Mouse (Mus musculus): ENCODE measurements around the gene Egfl7. TPM values are rescaled to one million over a fixed set of nuclear protein-coding genes. Genes with fewer than 3 reads are reported as not detected.

Gene Egfl7
- polyA plus RNA-seq (2014; fragmentation: Nextera tagmentation; extraction: Ambion mirVana), result 68.1 and 72.2 TPM in 2 replicates

- Histone ChIP-seq H3K4me2 (ENCODE audit: low read depth, severe bottlenecking) (no peak within 1 kb of the TSS), H3K9ac (ENCODE audit: low read length) (no peak within 1 kb of the TSS), H3K27me3 (ENCODE audit: control insufficient read depth, insufficient read depth, low read length) (no peaks in the 10 kb centered on the region), H3K36me3 (ENCODE audit: control insufficient read depth, insufficient read depth, low read length) (no peaks in the 10 kb centered on the region), H3K9me3 (ENCODE audit: control insufficient read depth, low read length) (no peaks in the 10 kb centered on the region), H3K4me3 (ENCODE audit: low read depth, low read length) (no peak within 1 kb of the TSS), H3K4me1 (ENCODE audit: control insufficient read depth, insufficient read depth, low read length) (peaks cover 3% of the 10 kb centered on the region; the same call in 1 of the 2 replicates), H3K27ac (replicated peaks; ENCODE audit: low read depth, low read length) (no peak within 1 kb of the TSS)
- ATAC-seq (ENCODE audit: insufficient number of reproducible peaks, low FRiP score, low TSS enrichment, low read depth) (no peak), DNase-seq (ENCODE audit: low spot score) (no peak)
- 95% methylated on average over 1 of the region's 1 CpGs for WGBS
These were observed at the start of gene Egfl7 for GRCm38 (mm10) chr2:26579714-26580113. Egfl7 (plus strand) TSS chr2:26580014.

- Histone ChIP-seq H3K4me3 (ENCODE audit: low read depth, low read length) (no peak overlapping the region), H3K27ac (replicated peaks; ENCODE audit: low read depth, low read length) (no peak overlapping the region), H3K9ac (ENCODE audit: low read length) (no peak overlapping the region), H3K9me3 (ENCODE audit: control insufficient read depth, low read length) (no peaks in the 10 kb centered on the region), H3K36me3 (ENCODE audit: control insufficient read depth, insufficient read depth, low read length) (no peaks in the 10 kb centered on the region), H3K4me2 (ENCODE audit: low read depth, severe bottlenecking) (no peak overlapping the region), H3K4me1 (ENCODE audit: control insufficient read depth, insufficient read depth, low read length) (peaks cover 10% of the 10 kb centered on the region), H3K27me3 (ENCODE audit: control insufficient read depth, insufficient read depth, low read length) (no peaks in the 10 kb centered on the region)
- WGBS, result 93% methylated on average over 6 of the region's 6 CpGs
- DNase-seq (ENCODE audit: low spot score) (no peak), ATAC-seq (ENCODE audit: insufficient number of reproducible peaks, low FRiP score, low TSS enrichment, low read depth) (no peak)
These were observed 48.0 kb upstream of the Egfl7 start for GRCm38 (mm10) chr2:26531829-26532228.

GRCm38 (mm10) chr2:26533249-26533648, 46.6 kb upstream of the Egfl7 start:
- Histone ChIP-seq H3K4me1 (ENCODE audit: control insufficient read depth, insufficient read depth, low read length) (0 out of 2 replicates have a peak, but pooled peaks cover 4% of the 10 kb centered on the region), H3K27me3 (ENCODE audit: control insufficient read depth, insufficient read depth, low read length) (no peaks in the 10 kb centered on the region), H3K27ac (replicated peaks; ENCODE audit: low read depth, low read length) (no peak overlapping the region), H3K4me2 (ENCODE audit: low read depth, severe bottlenecking) (no peak overlapping the region), H3K36me3 (ENCODE audit: control insufficient read depth, insufficient read depth, low read length) (no peaks in the 10 kb centered on the region), H3K9me3 (ENCODE audit: control insufficient read depth, low read length) (no peaks in the 10 kb centered on the region), H3K9ac (ENCODE audit: low read length) (no peak overlapping the region), H3K4me3 (ENCODE audit: low read depth, low read length) (no peak overlapping the region)
- WGBS, result 62% methylated on average over 5 of the region's 5 CpGs
- no peak for ATAC-seq (ENCODE audit: insufficient number of reproducible peaks, low FRiP score, low TSS enrichment, low read depth)
- no peak for DNase-seq (ENCODE audit: low spot score)

GRCm38 (mm10) chr2:26534161-26534560, 45.7 kb upstream of the Egfl7 start:
- no peak overlapping the region for H3K4me3 ChIP-seq (ENCODE audit: low read depth, low read length)
- no peaks in the 10 kb centered on the region for H3K9me3 ChIP-seq (ENCODE audit: control insufficient read depth, low read length)
- no peak overlapping the region for H3K27ac ChIP-seq (replicated peaks; ENCODE audit: low read depth, low read length)
- no peaks in the 10 kb centered on the region for H3K36me3 ChIP-seq (ENCODE audit: control insufficient read depth, insufficient read depth, low read length)
- WGBS, result 74% methylated on average over 3 of the region's 3 CpGs
- 0 out of 2 replicates have a peak, but pooled peaks cover 4% of the 10 kb centered on the region for H3K4me1 ChIP-seq (ENCODE audit: control insufficient read depth, insufficient read depth, low read length)
- ATAC-seq (ENCODE audit: insufficient number of reproducible peaks, low FRiP score, low TSS enrichment, low read depth) (no peak), DNase-seq (ENCODE audit: low spot score) (no peak)
- no peaks in the 10 kb centered on the region for H3K27me3 ChIP-seq (ENCODE audit: control insufficient read depth, insufficient read depth, low read length)
- no peak overlapping the region for H3K4me2 ChIP-seq (ENCODE audit: low read depth, severe bottlenecking)
- no peak overlapping the region for H3K9ac ChIP-seq (ENCODE audit: low read length)

- no peak overlapping the region for H3K27ac ChIP-seq (replicated peaks; ENCODE audit: low read depth, low read length)
- 0 out of 2 replicates have a peak, but pooled peaks cover 4% of the 10 kb centered on the region for H3K4me1 ChIP-seq (ENCODE audit: control insufficient read depth, insufficient read depth, low read length)
- no peak overlapping the region for H3K9ac ChIP-seq (ENCODE audit: low read length)
- 65% methylated on average over 2 of the region's 2 CpGs for WGBS
- H3K27me3 ChIP-seq (ENCODE audit: control insufficient read depth, insufficient read depth, low read length), result no peaks in the 10 kb centered on the region
- no peaks in the 10 kb centered on the region for H3K36me3 ChIP-seq (ENCODE audit: control insufficient read depth, insufficient read depth, low read length)
- no peak overlapping the region for H3K4me2 ChIP-seq (ENCODE audit: low read depth, severe bottlenecking)
- no peak for DNase-seq (ENCODE audit: low spot score)
- H3K9me3 ChIP-seq (ENCODE audit: control insufficient read depth, low read length), result no peaks in the 10 kb centered on the region
- no peak overlapping the region for H3K4me3 ChIP-seq (ENCODE audit: low read depth, low read length)
- ATAC-seq (ENCODE audit: insufficient number of reproducible peaks, low FRiP score, low TSS enrichment, low read depth), result no peak
These were observed 45.2 kb upstream of the Egfl7 start for GRCm38 (mm10) chr2:26534616-26535015.

GRCm38 (mm10) chr2:26535517-26536045, 44.2 kb upstream of the Egfl7 start:
- H3K4me1 ChIP-seq (ENCODE audit: control insufficient read depth, insufficient read depth, low read length), result peaks cover 4% of the 10 kb centered on the region; the same call in 1 of the 2 replicates
- no peak for ATAC-seq (ENCODE audit: insufficient number of reproducible peaks, low FRiP score, low TSS enrichment, low read depth)
- no peak overlapping the region for H3K4me3 ChIP-seq (ENCODE audit: low read depth, low read length)
- WGBS, result 76% methylated on average over 4 of the region's 4 CpGs
- no peak overlapping the region for H3K4me2 ChIP-seq (ENCODE audit: low read depth, severe bottlenecking)
- H3K36me3 ChIP-seq (ENCODE audit: control insufficient read depth, insufficient read depth, low read length), result no peaks in the 10 kb centered on the region
- DNase-seq (ENCODE audit: low spot score), result no peak
- no peak overlapping the region for H3K27ac ChIP-seq (replicated peaks; ENCODE audit: low read depth, low read length)
- no peaks in the 10 kb centered on the region for H3K27me3 ChIP-seq (ENCODE audit: control insufficient read depth, insufficient read depth, low read length)
- no peak overlapping the region for H3K9ac ChIP-seq (ENCODE audit: low read length)
- H3K9me3 ChIP-seq (ENCODE audit: control insufficient read depth, low read length), result no peaks in the 10 kb centered on the region

- Histone ChIP-seq H3K36me3 (ENCODE audit: control insufficient read depth, insufficient read depth, low read length) (no peaks in the 10 kb centered on the region), H3K27me3 (ENCODE audit: control insufficient read depth, insufficient read depth, low read length) (no peaks in the 10 kb centered on the region), H3K4me1 (ENCODE audit: control insufficient read depth, insufficient read depth, low read length) (peaks cover 11% of the 10 kb centered on the region; the same call in 1 of the 2 replicates), H3K4me3 (ENCODE audit: low read depth, low read length) (no peak overlapping the region), H3K4me2 (ENCODE audit: low read depth, severe bottlenecking) (no peak overlapping the region), H3K9me3 (ENCODE audit: control insufficient read depth, low read length) (no peaks in the 10 kb centered on the region), H3K9ac (ENCODE audit: low read length) (no peak overlapping the region), H3K27ac (replicated peaks; ENCODE audit: low read depth, low read length) (no peak overlapping the region)
- no peak for DNase-seq (ENCODE audit: low spot score)
- 36% methylated on average over 2 of the region's 2 CpGs for WGBS
- ATAC-seq (ENCODE audit: insufficient number of reproducible peaks, low FRiP score, low TSS enrichment, low read depth), result no peak
These were observed 40.3 kb upstream of the Egfl7 start for GRCm38 (mm10) chr2:26539516-26539915.

- DNase-seq (ENCODE audit: low spot score), result no peak
- no peaks in the 10 kb centered on the region for H3K36me3 ChIP-seq (ENCODE audit: control insufficient read depth, insufficient read depth, low read length)
- H3K4me2 ChIP-seq (ENCODE audit: low read depth, severe bottlenecking), result no peak overlapping the region
- no peak overlapping the region for H3K9ac ChIP-seq (ENCODE audit: low read length)
- WGBS, result 29% methylated on average over 7 of the region's 7 CpGs
- no peak overlapping the region for H3K27ac ChIP-seq (replicated peaks; ENCODE audit: low read depth, low read length)
- H3K9me3 ChIP-seq (ENCODE audit: control insufficient read depth, low read length), result no peaks in the 10 kb centered on the region
- H3K4me1 ChIP-seq (ENCODE audit: control insufficient read depth, insufficient read depth, low read length), result peaks cover 11% of the 10 kb centered on the region; the same call in 1 of the 2 replicates
- H3K4me3 ChIP-seq (ENCODE audit: low read depth, low read length), result no peak overlapping the region
- no peaks in the 10 kb centered on the region for H3K27me3 ChIP-seq (ENCODE audit: control insufficient read depth, insufficient read depth, low read length)
- no peak for ATAC-seq (ENCODE audit: insufficient number of reproducible peaks, low FRiP score, low TSS enrichment, low read depth)
These were observed 39.1 kb upstream of the Egfl7 start for GRCm38 (mm10) chr2:26540721-26541120.

Data from limb, embryonic 11.5 days (tissue).